Mouse (Mus musculus) heart, embryonic 13.5 days (tissue): ENCODE data around the gene Dennd1a. TPM values are rescaled to one million over a fixed set of nuclear protein-coding genes. Genes with fewer than 3 reads are reported as not detected.
A peak's percentile ranks its signal among the peaks of the same experiment; 100 is the strongest.

Experiments used
- ATAC-seq: fragments of 200-750 bp; cut with Nextera tagmentation; 2 replicates; pipeline ENCODE4 v1.8.0; 2017; ENCODE audit warnings: moderate TSS enrichment; ENCODE audit not compliant: insufficient number of reproducible peaks, low FRiP score, low TSS enrichment; ENCODE audit errors: extremely low read depth
- H3K27ac ChIP-seq: fragments of 300-500 bp; sonication (generic); replicated peaks from 2 replicates; pipeline ENCODE4 v1.5.1; 2015; ENCODE audit warnings: moderate library complexity, mild to moderate bottlenecking, inconsistent platforms
- H3K27me3 ChIP-seq: fragments of 300-500 bp; sonication (generic); replicated peaks from 2 replicates; pipeline ENCODE4 v1.6.1; 2015; ENCODE audit warnings: mild to moderate bottlenecking, inconsistent platforms
- H3K36me3 ChIP-seq: fragments of 300-500 bp; sonication (generic); 2 replicates; pipeline ENCODE4 v1.6.1; 2015; ENCODE audit warnings: mild to moderate bottlenecking, inconsistent platforms
- H3K4me1 ChIP-seq: fragments of 300-500 bp; sonication (generic); 2 replicates; pipeline ENCODE4 v1.6.1; 2015; ENCODE audit warnings: inconsistent platforms
- H3K4me2 ChIP-seq: fragments of 300-500 bp; sonication (generic); 2 replicates; pipeline ENCODE4 v1.6.1; 2015; ENCODE audit warnings: inconsistent platforms, mild to moderate bottlenecking, moderate library complexity
- H3K4me3 ChIP-seq: fragments of 300-500 bp; sonication (generic); 2 replicates; pipeline ENCODE4 v1.5.1; 2015; ENCODE audit warnings: moderate library complexity, mild to moderate bottlenecking, inconsistent platforms
- H3K9ac ChIP-seq: fragments of 300-500 bp; sonication (generic); 2 replicates; pipeline ENCODE4 v1.6.1; 2015; ENCODE audit warnings: inconsistent platforms, mild to moderate bottlenecking, moderate library complexity
- H3K9me3 ChIP-seq: fragments of 300-500 bp; sonication (generic); 2 replicates; pipeline ENCODE4 v1.6.1; 2016; ENCODE audit warnings: inconsistent platforms
- WGBS: fragments of 180-500 bp; shearing (Covaris S2); methylation state at CpG from one replicate; pipeline ENCODE4 v1.1.7; 2015; ENCODE audit warnings: mixed read lengths; 5-methylcytosine and 5-hydroxymethylcytosine counted together
- microRNA-seq: library from miRNA; unstranded; fragments of <30 nt; microRNA quantifications from one replicate; pipeline ENCODE4, GENCODE M21; 2016
- polyA plus RNA-seq: library from polyadenylated mRNA; unstranded; fragments of >200 nt; fragmentation: Nextera tagmentation; extraction: Ambion mirVana; gene quantifications from 2 replicates; pipeline ENCODE4 v1.2.1, GENCODE M21; 2015

Gene Dennd1a
- polyA plus RNA-seq, 1 experiment from 2014 or later: 11.4 TPM

DNA sequence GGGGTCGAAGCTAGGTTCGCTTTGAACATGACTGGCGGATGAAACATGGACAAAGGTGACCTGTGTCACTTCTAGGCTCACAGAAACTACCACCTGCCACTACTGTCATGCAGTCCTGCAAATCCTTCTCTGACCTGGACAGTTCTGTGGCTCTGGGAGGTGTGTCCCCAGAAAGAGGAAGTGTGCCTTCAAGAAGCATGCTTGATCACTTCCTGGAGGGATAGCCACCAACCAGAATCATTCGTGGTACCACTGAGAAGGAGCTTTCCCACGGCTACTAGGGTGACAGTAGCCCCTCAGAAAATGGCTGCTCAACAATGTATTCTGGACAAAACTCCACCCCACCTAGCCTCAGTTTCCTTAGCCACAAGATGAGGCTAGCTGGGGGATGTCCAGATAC, 530.2 kb downstream of the Dennd1a start:
- no peaks in the 10 kb centered on the region for H3K9me3 ChIP-seq
- H3K4me2 ChIP-seq: no peak overlapping the region
- H3K9ac ChIP-seq: peak overlapping the region; percentile 14; the same call in 1 of the 2 replicates
- no peak overlapping the region for H3K4me3 ChIP-seq
- H3K27me3 ChIP-seq: 0 out of 2 replicates have a peak, but pooled peaks cover 8% of the 10 kb centered on the region
- no peak for ATAC-seq
- H3K4me1 ChIP-seq: peaks cover 31% of the 10 kb centered on the region
- no peaks in the 10 kb centered on the region for H3K36me3 ChIP-seq
- 80% methylated on average over 5 of the region's 5 CpGs for WGBS
- no peak overlapping the region for H3K27ac ChIP-seq

DNA sequence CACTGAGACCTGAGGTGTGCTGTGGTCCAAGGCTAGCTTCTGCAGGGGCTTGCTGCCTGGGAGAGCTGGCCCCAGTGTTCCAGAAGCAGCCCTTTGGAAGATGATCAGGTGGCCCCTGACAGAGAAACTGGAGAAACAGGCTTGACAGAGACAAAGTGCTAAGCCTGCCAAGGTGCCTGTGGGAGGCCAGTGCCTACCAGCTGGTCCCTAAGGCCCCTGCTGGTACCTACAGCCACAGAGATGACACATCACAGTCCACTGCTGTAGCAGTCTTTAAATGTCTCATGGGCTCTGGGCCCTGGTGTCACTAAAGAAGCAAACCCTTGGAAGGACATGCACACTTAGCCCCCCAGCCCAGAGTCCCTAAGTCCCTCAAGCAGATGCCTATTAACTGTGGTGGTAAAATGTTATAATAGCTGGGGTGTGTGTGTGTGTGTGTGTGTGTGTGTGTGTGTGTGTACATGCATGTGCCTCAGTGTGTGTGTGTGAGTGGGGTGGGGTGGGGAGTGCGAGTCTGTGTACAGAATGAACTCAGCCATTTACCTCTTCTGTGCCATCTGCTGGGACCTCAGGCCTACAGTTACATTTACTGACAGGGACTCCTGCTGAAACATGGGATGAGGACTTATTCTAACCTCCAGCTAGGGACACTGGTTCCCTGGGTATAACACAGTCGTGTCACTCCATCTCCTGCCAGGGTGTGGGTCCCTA, 530.8 kb downstream of the Dennd1a start:
- Histone ChIP-seq H3K27me3 (0 out of 2 replicates have a peak, but pooled peaks cover 8% of the 10 kb centered on the region), H3K9ac (no peak overlapping the region; the same call in 1 of the 2 replicates), H3K9me3 (no peaks in the 10 kb centered on the region), H3K4me1 (peaks cover 31% of the 10 kb centered on the region), H3K27ac (no peak overlapping the region), H3K4me3 (no peak overlapping the region), H3K36me3 (no peaks in the 10 kb centered on the region), H3K4me2 (no peak overlapping the region)
- no peak for ATAC-seq
- 88% methylated on average over 2 of the region's 2 CpGs for WGBS

DNA sequence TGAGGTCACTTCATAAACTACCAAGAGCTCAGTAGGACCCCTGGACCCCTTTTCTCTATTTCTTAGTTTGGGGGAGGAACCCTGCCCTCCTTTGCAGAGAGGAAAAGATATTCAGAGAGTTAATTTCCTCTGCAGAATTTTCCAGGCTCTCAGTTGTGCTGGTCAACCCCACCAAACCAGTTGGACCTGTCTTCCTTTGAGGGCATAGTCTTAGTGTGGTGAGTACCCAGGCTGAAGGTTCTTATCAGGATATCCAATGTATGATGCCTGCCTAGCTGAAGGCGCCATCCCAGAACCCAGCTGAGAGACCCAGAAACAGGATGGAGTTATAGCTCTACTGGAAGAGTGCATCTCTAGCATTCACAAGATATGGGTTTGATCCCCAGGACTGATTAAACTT, 536.1 kb downstream of the Dennd1a start:
- H3K9ac ChIP-seq: no peak overlapping the region
- H3K36me3 ChIP-seq: no peaks in the 10 kb centered on the region
- H3K27ac ChIP-seq: no peak overlapping the region
- 85% methylated on average over 1 of the region's 1 CpGs for WGBS
- no peak for ATAC-seq
- no peak overlapping the region for H3K4me2 ChIP-seq
- peaks cover 23% of the 10 kb centered on the region for H3K4me1 ChIP-seq
- no peaks in the 10 kb centered on the region for H3K9me3 ChIP-seq
- H3K4me3 ChIP-seq: no peak overlapping the region
- H3K27me3 ChIP-seq: 0 out of 2 replicates have a peak, but pooled peaks cover 8% of the 10 kb centered on the region

DNA sequence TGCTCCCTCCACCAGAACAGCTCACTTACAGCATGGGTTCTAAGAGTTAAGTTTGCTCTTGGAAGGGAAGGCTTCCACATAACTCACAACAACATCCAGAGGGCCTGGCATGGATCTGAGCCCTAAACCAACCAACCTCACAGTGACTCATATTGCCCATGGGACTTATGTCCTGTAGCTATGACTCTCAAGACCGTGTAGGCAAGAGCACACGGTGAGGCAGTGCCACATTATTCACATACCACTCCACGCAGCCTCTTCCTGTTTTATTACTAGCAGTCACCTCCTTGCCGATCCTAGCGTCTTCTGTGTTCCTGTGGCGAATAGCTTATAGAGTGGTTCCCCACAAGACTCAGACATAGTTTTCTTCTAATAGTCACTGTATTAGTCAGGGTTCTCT, 537.9 kb downstream of the Dennd1a start:
- no peaks in the 10 kb centered on the region for H3K27me3 ChIP-seq
- H3K36me3 ChIP-seq: no peaks in the 10 kb centered on the region
- 37% methylated on average over 6 of the region's 6 CpGs for WGBS
- no peaks in the 10 kb centered on the region for H3K9me3 ChIP-seq
- peak overlapping the region; percentile 70; the same call in 1 of the 2 replicates for H3K27ac ChIP-seq
- H3K9ac ChIP-seq: no peak overlapping the region
- H3K4me1 ChIP-seq: peaks cover 23% of the 10 kb centered on the region
- H3K4me2 ChIP-seq: no peak overlapping the region
- no peak overlapping the region for H3K4me3 ChIP-seq
- ATAC-seq: no peak; the same call in 1 of the 2 replicates

Small RNA genes within 50 kb of the gene (microRNA-seq; reads per million reads assigned to microRNA genes)
- not detected for gene Gm44455

Other genes starting within 250 kb of the Dennd1a start
- gene Lhx2, start 51.9 kb upstream of the Dennd1a start, polyA plus RNA-seq: 0.40 and 0.62 TPM in 2 replicates
- gene Nek6, start 224.3 kb upstream of the Dennd1a start, polyA plus RNA-seq: 67.8 and 74.5 TPM in 2 replicates